Mouse (Mus musculus) limb, embryonic 14.5 days (tissue): ENCODE results near the gene Nudt22. TPM values are rescaled to one million over a fixed set of nuclear protein-coding genes. Genes with fewer than 3 reads are reported as not detected.

Experiments
- ATAC-seq: fragments of 200-750 bp; cut with Nextera tagmentation; 2 replicates; pipeline ENCODE4 v1.8.0; 2017; ENCODE audit warnings: low read depth, moderate number of reproducible peaks, moderate TSS enrichment; ENCODE audit not compliant: low FRiP score
- DNase-seq: peaks from one replicate; pipeline ENCODE4 v3.0.0-alpha.2; 2015; ENCODE audit warnings: low spot score
- H3K27ac ChIP-seq: fragments of 300-500 bp; sonication (generic); replicated peaks from 2 replicates; pipeline ENCODE4 v1.5.1; 2014; ENCODE audit warnings: low read depth, mild to moderate bottlenecking, low read length, moderate library complexity, mixed read lengths
- H3K27me3 ChIP-seq: fragments of 300-500 bp; sonication (generic); 2 replicates; pipeline ENCODE4 v1.6.1; 2014; ENCODE audit warnings: low read length, mixed read lengths; ENCODE audit not compliant: control insufficient read depth, insufficient read depth
- H3K36me3 ChIP-seq: fragments of 300-500 bp; sonication (generic); 2 replicates; pipeline ENCODE4 v1.6.1; 2014; ENCODE audit warnings: mild to moderate bottlenecking, low read length, moderate library complexity, mixed read lengths; ENCODE audit not compliant: control insufficient read depth, insufficient read depth
- H3K4me1 ChIP-seq: fragments of 300-500 bp; sonication (generic); 2 replicates; pipeline ENCODE4 v1.6.1; 2014; ENCODE audit warnings: antibody characterized with exemption, low read length, mixed read lengths; ENCODE audit not compliant: control insufficient read depth, insufficient read depth
- H3K4me2 ChIP-seq: fragments of 300-500 bp; sonication (generic); replicated peaks from 2 replicates; pipeline ENCODE4 v1.6.1; 2014; ENCODE audit warnings: low read depth, mild to moderate bottlenecking, low read length, moderate library complexity; ENCODE audit not compliant: severe bottlenecking
- H3K4me3 ChIP-seq: fragments of 300-500 bp; sonication (generic); replicated peaks from 2 replicates; pipeline ENCODE4 v1.5.1; 2014; ENCODE audit warnings: low read length
- H3K9ac ChIP-seq: fragments of 300-500 bp; sonication (generic); 2 replicates; pipeline ENCODE4 v1.6.1; 2014; ENCODE audit warnings: mild to moderate bottlenecking, low read depth, low read length, moderate library complexity; ENCODE audit not compliant: severe bottlenecking
- H3K9me3 ChIP-seq: fragments of 300-500 bp; sonication (generic); 2 replicates; pipeline ENCODE4 v1.6.1; 2016; ENCODE audit warnings: low read length; ENCODE audit not compliant: control insufficient read depth
- POLR2A ChIP-seq: fragments of 200-500 bp; IDR thresholded peaks from 2 replicates; pipeline ENCODE4 v1.8.0; 2012; ENCODE audit warnings: inconsistent platforms, mild to moderate bottlenecking, moderate library complexity, borderline replicate concordance; ENCODE audit not compliant: insufficient read depth, insufficient read length; ENCODE audit errors: extremely low read depth
- WGBS: fragments of 180-500 bp; shearing (Covaris S2); extraction: QIAGEN DNeasy Blood & Tissue Kit; methylation state at CpG from one replicate; pipeline ENCODE4 v1.1.7; 2014; 5-methylcytosine and 5-hydroxymethylcytosine counted together
- polyA plus RNA-seq, 2 experiments: library from polyadenylated mRNA; depleted of rRNA in 1 of 2; stranded (reverse) in 1 of 2; unstranded in 1 of 2; fragments of >200 nt; fragmentation: Nextera tagmentation in 1 of 2; extraction: Ambion mirVana in 1 of 2; gene quantifications; 2 replicates each; pipeline versions ENCODE4 v1.2.1 to v1.2.3; 2012 to 2014

Nudt22 gene
- polyA plus RNA-seq (2012; rRNA removed) (22.1 and 27.7 TPM in 2 replicates), polyA plus RNA-seq (2014; fragmentation: Nextera tagmentation; extraction: Ambion mirVana) (21.5 and 21.9 TPM in 2 replicates)

DNA sequence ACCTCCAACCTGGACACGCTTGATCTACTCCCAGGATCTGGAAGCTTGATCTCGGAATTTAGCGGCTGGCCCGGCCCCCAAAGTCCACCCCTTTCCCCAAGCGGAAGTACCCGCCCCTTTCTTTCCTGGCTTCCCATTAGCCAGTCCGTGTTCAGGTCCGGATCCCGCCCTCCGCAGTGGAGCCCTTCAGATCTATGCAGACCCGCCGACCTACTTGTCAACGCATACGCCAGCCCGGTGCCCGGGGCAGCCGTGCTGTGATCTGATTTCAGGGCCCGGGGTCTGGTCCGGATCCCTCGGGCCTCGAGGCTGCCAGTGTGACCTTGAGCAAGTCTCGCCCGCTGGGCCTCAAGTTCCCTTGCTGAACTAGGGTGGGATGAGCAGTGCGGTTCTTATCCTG is at the start of gene Nudt22, which contains the start of gene Trpt1:
Nudt22 (minus strand) TSS at position 112 of the 400 bp plus-strand sequence.
Trpt1 (plus strand) TSS at position 126 of the 400 bp plus-strand sequence.
- peak within 1 kb of the TSS; percentile 81 for H3K4me2 ChIP-seq
- H3K9ac ChIP-seq: peak within 1 kb of the TSS; percentile 68
- H3K4me1 ChIP-seq: peaks cover 29% of the 10 kb centered on the region
- H3K9me3 ChIP-seq: no peaks in the 10 kb centered on the region
- TF ChIP-seq POLR2A: peak; percentile 32; the same call in 1 of the 2 replicates
- WGBS: 0% methylated on average over 24 of the region's 24 CpGs
- no peaks in the 10 kb centered on the region for H3K27me3 ChIP-seq
- DNase-seq (peak; percentile 88), ATAC-seq (peak; percentile 80)
- peak within 1 kb of the TSS; percentile 63 for H3K27ac ChIP-seq
- peaks cover 22% of the 10 kb centered on the region for H3K36me3 ChIP-seq
- H3K4me3 ChIP-seq: peak within 1 kb of the TSS; percentile 62

DNA sequence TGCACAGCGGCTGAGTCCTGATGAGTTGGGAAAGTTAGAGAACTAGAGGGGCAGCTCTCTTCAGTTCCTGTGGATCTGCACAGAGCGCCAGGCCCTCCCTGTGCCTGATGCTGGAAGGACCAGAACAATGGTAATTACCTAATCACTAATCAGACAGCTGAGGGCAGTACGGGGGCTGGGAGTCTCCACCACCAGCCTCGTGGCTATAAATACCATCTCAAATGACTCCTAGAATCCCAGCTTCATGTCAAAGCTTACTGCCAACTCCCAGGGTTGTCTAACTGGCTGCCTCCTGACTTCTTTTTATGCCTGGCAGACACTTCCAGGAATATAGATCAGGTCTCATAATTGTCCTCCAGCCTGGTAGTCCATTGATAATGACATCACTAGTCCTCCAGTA is 48.8 kb upstream of the Nudt22 start:
- Histone ChIP-seq H3K9me3 (no peaks in the 10 kb centered on the region), H3K27me3 (no peaks in the 10 kb centered on the region), H3K4me1 (peaks cover 5% of the 10 kb centered on the region; the same call in 1 of the 2 replicates), H3K27ac (no peak overlapping the region), H3K9ac (no peak overlapping the region), H3K4me2 (no peak overlapping the region), H3K4me3 (no peak overlapping the region), H3K36me3 (no peaks in the 10 kb centered on the region)
- no peak for DNase-seq
- no peak for TF ChIP-seq POLR2A
- no peak for ATAC-seq
- WGBS: 42% methylated on average over 4 of the region's 4 CpGs

DNA sequence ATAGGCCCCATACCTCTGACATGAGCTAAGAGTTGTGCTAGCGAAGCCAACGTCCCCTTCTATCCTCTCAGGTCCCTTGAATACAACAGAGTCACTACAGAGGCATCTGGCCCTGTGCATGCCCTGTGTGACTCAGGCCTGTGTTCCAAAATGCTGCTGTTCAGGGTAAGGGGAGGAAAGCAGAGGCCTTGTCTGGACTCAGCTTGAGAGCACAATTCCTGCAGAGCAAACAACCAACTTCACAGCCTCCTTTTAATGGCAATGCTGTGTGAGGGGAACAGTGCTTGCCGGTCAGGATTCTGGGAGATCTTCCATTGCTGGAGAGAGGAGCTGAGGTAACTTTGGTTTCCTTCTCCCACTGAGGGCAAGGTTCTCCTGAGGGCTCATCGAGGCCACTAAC is 48.4 kb upstream of the Nudt22 start:
- no peak for ATAC-seq
- WGBS: 55% methylated on average over 4 of the region's 4 CpGs
- no peak for TF ChIP-seq POLR2A

GRCm38 (mm10) chr19:7041171-7041570 is 45.3 kb upstream of the Nudt22 start:
- peaks cover 6% of the 10 kb centered on the region; the same call in 1 of the 2 replicates for H3K36me3 ChIP-seq
- 90% methylated on average over 2 of the region's 2 CpGs for WGBS
- H3K9ac ChIP-seq: no peak overlapping the region
- no peak overlapping the region for H3K4me3 ChIP-seq
- TF ChIP-seq POLR2A: no peak
- no peak for ATAC-seq
- no peaks in the 10 kb centered on the region for H3K27me3 ChIP-seq
- no peaks in the 10 kb centered on the region for H3K9me3 ChIP-seq
- peak overlapping the region; percentile 83; the same call in 1 of the 2 replicates for H3K4me2 ChIP-seq
- 0 out of 2 replicates have a peak overlapping the region, but pooled peaks have one; percentile 89 for H3K27ac ChIP-seq
- H3K4me1 ChIP-seq: peaks cover 11% of the 10 kb centered on the region
- no peak for DNase-seq

More for the DNA sequence above, 48.4 kb upstream of the Nudt22 start:
- Histone ChIP-seq H3K27ac (no peak overlapping the region), H3K36me3 (no peaks in the 10 kb centered on the region), H3K9me3 (no peaks in the 10 kb centered on the region), H3K9ac (no peak overlapping the region), H3K4me1 (peaks cover 5% of the 10 kb centered on the region; the same call in 1 of the 2 replicates), H3K4me3 (no peak overlapping the region), H3K27me3 (no peaks in the 10 kb centered on the region), H3K4me2 (no peak overlapping the region)
- no peak for DNase-seq

GRCm38 (mm10) chr19:7040637-7041130 is 44.8 kb upstream of the Nudt22 start:
- Histone ChIP-seq H3K4me3 (peak overlapping the region; percentile 47), H3K4me2 (peak overlapping the region; percentile 83), H3K27ac (peak overlapping the region; percentile 89), H3K27me3 (no peaks in the 10 kb centered on the region), H3K36me3 (peaks cover 7% of the 10 kb centered on the region; the same call in 1 of the 2 replicates), H3K9me3 (no peaks in the 10 kb centered on the region), H3K9ac (peak overlapping the region; percentile 70), H3K4me1 (peaks cover 11% of the 10 kb centered on the region)
- ATAC-seq (no peak), DNase-seq (no peak)
- TF ChIP-seq POLR2A: no peak
- WGBS: 23% methylated on average over 13 of the region's 13 CpGs
